Mouse (Mus musculus) MEL (cell line): ENCODE results near the gene Igfbp3.

ENCODE experiments used
- BHLHE40 ChIP-seq: IDR thresholded peaks from 2 replicates; pipeline ENCODE4 v1.6.1; 2012; ENCODE audit warnings: low read depth, mild to moderate bottlenecking, inconsistent platforms, low read length, improper control_type of control experiment, borderline replicate concordance
- CTCF ChIP-seq, 3 experiments: IDR thresholded peaks in 2 of 3; conservative IDR thresholded peaks in 1 of 3; 2 replicates each; pipeline ENCODE4 v1.5.1; 2011 to 2012; ENCODE audit warnings: low read length in 3 of 3, low read depth in 2 of 3, mild to moderate bottlenecking in 2 of 3, improper control_type of control experiment in 1 of 3, inconsistent platforms in 1 of 3, mixed read lengths in 1 of 3, moderate library complexity in 1 of 3; ENCODE audit not compliant: control insufficient read depth in 1 of 3, insufficient read depth in 1 of 3, poor library complexity in 1 of 3, severe bottlenecking in 1 of 3
- E2F4 ChIP-seq: IDR thresholded peaks from 2 replicates; pipeline ENCODE4 v1.6.1; 2011; ENCODE audit warnings: low read depth, low read length, improper control_type of control experiment, borderline replicate concordance
- ELF1 ChIP-seq: IDR thresholded peaks from 2 replicates; pipeline ENCODE4 v1.6.1; 2014; ENCODE audit warnings: low read depth, mild to moderate bottlenecking, inconsistent platforms, low read length, improper control_type of control experiment, moderate library complexity
- MAX ChIP-seq: IDR thresholded peaks from 2 replicates; pipeline ENCODE4 v1.6.1; 2011; ENCODE audit warnings: low read length, improper control_type of control experiment
- MYC ChIP-seq: IDR thresholded peaks from 2 replicates; pipeline ENCODE4 v1.6.1; 2011; ENCODE audit warnings: low read depth, mild to moderate bottlenecking, low read length, improper control_type of control experiment, moderate library complexity
- NELFE ChIP-seq: IDR thresholded peaks from 2 replicates; pipeline ENCODE4 v1.6.1; 2011; ENCODE audit warnings: low read depth, low read length, improper control_type of control experiment
- POLR2A ChIP-seq, 2 experiments: IDR thresholded peaks; 2 replicates each; pipeline ENCODE4 v1.6.1; 2011 to 2012; ENCODE audit warnings: low read length in 2 of 2, mild to moderate bottlenecking in 2 of 2, control low read depth in 1 of 2, improper control_type of control experiment in 1 of 2, low read depth in 1 of 2, moderate library complexity in 1 of 2; ENCODE audit not compliant: control insufficient read depth in 1 of 2, insufficient read depth in 1 of 2, poor library complexity in 1 of 2
- POLR2AphosphoS5 ChIP-seq: IDR thresholded peaks from 2 replicates; pipeline ENCODE4 v1.6.1; 2012; ENCODE audit warnings: low read depth, borderline replicate concordance, mild to moderate bottlenecking, inconsistent platforms, low read length, moderate library complexity, mixed read lengths
- RAD21 ChIP-seq: IDR thresholded peaks from 2 replicates; pipeline ENCODE4 v1.6.1; 2011; ENCODE audit warnings: mild to moderate bottlenecking, low read depth, low read length, improper control_type of control experiment
- USF1 ChIP-seq: IDR thresholded peaks from 2 replicates; pipeline ENCODE4 v1.6.1; 2014; ENCODE audit warnings: low read depth, mild to moderate bottlenecking, inconsistent platforms, low read length, improper control_type of control experiment, moderate library complexity
- USF2 ChIP-seq, 2 experiments: IDR thresholded peaks; 2 replicates each; pipeline ENCODE4 v1.6.1; 2011 to 2012; ENCODE audit warnings: improper control_type of control experiment in 2 of 2, low read length in 2 of 2, borderline replicate concordance in 1 of 2, inconsistent platforms in 1 of 2, low read depth in 1 of 2, mild to moderate bottlenecking in 1 of 2; ENCODE audit not compliant: insufficient read depth in 1 of 2
- ZNF384 ChIP-seq: IDR thresholded peaks from 2 replicates; pipeline ENCODE4 v1.6.1; 2012; ENCODE audit warnings: low read depth, mild to moderate bottlenecking, inconsistent platforms, low read length, improper control_type of control experiment

- no peak for TF ChIP-seq USF2 (IDR thresholded peaks at IDR 0.05; ENCODE audit: borderline replicate concordance in 1 of 2, insufficient read depth in 1 of 2, low read depth in 1 of 2, low read length in 2 of 2)
- TF ChIP-seq CTCF (IDR thresholded peaks at IDR 0.05 in 2 of 3, conservative IDR thresholded peaks at IDR 0.05 in 1 of 3; ENCODE audit: control insufficient read depth in 1 of 3, insufficient read depth in 1 of 3, low read depth in 2 of 3, low read length in 3 of 3, poor library complexity in 1 of 3, severe bottlenecking in 1 of 3), result no peak
- no peak for TF ChIP-seq POLR2A (IDR thresholded peaks at IDR 0.05; ENCODE audit: control insufficient read depth in 1 of 2, insufficient read depth in 1 of 2, low read depth in 1 of 2, low read length in 2 of 2, poor library complexity in 1 of 2)
- TF ChIP-seq BHLHE40, result no peak
- no peak for TF ChIP-seq MYC
- no peak for TF ChIP-seq NELFE
- no peak for TF ChIP-seq USF1
- no peak for TF ChIP-seq E2F4
- TF ChIP-seq RAD21, result no peak
- no peak for TF ChIP-seq POLR2AphosphoS5
- no peak for TF ChIP-seq ZNF384
- no peak for TF ChIP-seq MAX
- TF ChIP-seq ELF1, result no peak
Measured at GRCm38 (mm10) chr11:7182409-7183042, 31.2 kb downstream of the Igfbp3 start.
